Mouse (Mus musculus) C2C12 (cell line): Measurements from ENCODE around the gene Srek1ip1.

Experiments
- CEBPB ChIP-seq: IDR thresholded peaks from one replicate; pipeline ENCODE4 v1.6.1; 2011; ENCODE audit warnings: low read depth, mild to moderate bottlenecking, control low read depth, moderate library complexity
- CTCF ChIP-seq: IDR thresholded peaks from one replicate; pipeline ENCODE4 v1.5.1; 2011; ENCODE audit not compliant: control insufficient read depth, insufficient read depth, insufficient read length
- MAX ChIP-seq: IDR thresholded peaks from one replicate; pipeline ENCODE4 v1.6.1; 2011; ENCODE audit warnings: mild to moderate bottlenecking, control low read depth
- MYOD1 ChIP-seq: IDR thresholded peaks from one replicate; pipeline ENCODE4 v1.6.1; 2011; ENCODE audit warnings: low read depth; ENCODE audit not compliant: control insufficient read depth, insufficient read length

DNA sequence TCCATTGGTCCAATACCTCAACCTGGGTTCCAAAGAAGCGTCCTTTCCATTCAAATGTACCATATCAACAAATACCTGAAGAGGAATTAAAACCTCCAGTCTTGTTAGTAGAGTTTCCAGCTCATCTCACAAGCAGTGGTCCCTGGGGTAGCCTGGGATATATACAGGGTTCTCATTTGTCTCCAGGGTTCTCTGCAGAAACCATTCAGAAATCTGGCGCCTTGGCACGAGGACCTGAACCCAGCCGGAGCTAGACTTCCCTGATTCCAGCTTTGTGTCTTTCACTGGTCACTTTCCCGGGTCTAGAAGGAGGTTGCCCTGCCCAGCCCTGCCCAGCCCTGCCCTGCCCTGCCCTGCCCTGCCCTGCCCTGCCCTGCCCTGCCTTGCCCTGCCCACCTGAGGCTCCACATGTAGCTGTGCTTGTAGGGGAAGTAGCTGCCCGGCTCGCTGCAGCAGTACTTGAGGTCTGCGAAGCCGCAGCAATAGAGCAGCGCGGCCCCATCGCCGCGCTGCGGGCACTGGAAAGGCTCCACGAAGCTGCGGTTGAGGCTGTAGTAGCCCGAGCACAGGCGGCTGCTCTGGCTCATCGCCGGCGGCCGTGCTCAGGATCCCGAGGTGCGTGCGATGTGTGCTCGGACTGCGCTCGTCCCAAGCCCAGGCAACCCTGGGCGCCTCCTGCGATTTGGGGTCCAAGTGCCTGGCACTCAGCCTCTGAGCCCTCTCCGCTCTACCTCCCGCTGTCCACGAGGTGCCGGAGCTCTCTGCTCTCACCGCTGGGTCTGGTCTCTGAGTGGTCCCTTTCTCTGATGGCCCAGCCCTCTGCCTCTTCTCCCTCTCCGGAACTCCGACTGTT, 71.1 kb downstream of the Srek1ip1 start, which contains the start of gene Shisal2b:
- TF ChIP-seq CTCF (no peak), CEBPB (no peak), MAX (no peak), MYOD1 (no peak)
